Mouse (Mus musculus): ENCODE measurements at regions not wholly inside any gene's neighbourhood (a gene's known extent, or its start where the extent isn't known, plus 50 kb on each side); places are given as distances from the start of the nearest gene placed in this dataset.

GRCm38 (mm10) chr15:56128029-56128428 lies 1349.4 kb downstream of the Slc22a22 start:
- TF ChIP-seq CTCF (IDR thresholded peaks at IDR 0.05) (no peak), EP300 (IDR thresholded peaks at IDR 0.05) (no peak)

Measured in lung, postnatal 0 days (tissue).